Mouse (Mus musculus) A20 (cell line): ENCODE measurements at regions not wholly inside any gene's neighbourhood (a gene's known extent, or its start where the extent isn't known, plus 50 kb on each side); places are given as distances from the start of the nearest gene placed in this dataset.

Source experiments
- DNase-seq: peaks from one replicate; pipeline ENCODE4 v3.0.0-alpha.2; 2011; ENCODE audit warnings: low read depth, low spot score

DNA sequence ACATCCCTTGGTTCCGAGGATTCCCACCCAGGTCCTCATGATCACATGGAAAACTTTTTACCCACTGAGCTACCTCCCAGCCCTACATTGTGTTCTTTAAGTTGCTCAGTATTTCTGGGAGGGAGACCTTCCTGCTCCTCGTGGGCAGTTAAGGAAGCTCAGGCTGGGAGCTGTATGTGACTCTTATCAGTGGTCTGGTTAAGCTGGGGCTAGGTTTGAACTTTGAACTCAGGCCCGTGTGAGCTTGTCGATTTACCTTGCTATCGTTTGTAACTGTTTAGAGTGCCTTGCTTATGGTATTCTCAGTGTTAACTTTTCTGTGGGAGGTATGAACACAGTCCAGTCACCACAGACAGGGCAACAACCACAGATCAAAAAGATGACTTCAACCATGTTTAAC is 68.4 kb upstream of the Tpm1 start:
- DNase-seq: no peak

GRCm38 (mm10) chr9:67115991-67116390 is 66.8 kb upstream of the Tpm1 start:
- DNase-seq: no peak

GRCm38 (mm10) chr9:67114099-67114498 is 64.9 kb upstream of the Tpm1 start:
- no peak for DNase-seq

DNA sequence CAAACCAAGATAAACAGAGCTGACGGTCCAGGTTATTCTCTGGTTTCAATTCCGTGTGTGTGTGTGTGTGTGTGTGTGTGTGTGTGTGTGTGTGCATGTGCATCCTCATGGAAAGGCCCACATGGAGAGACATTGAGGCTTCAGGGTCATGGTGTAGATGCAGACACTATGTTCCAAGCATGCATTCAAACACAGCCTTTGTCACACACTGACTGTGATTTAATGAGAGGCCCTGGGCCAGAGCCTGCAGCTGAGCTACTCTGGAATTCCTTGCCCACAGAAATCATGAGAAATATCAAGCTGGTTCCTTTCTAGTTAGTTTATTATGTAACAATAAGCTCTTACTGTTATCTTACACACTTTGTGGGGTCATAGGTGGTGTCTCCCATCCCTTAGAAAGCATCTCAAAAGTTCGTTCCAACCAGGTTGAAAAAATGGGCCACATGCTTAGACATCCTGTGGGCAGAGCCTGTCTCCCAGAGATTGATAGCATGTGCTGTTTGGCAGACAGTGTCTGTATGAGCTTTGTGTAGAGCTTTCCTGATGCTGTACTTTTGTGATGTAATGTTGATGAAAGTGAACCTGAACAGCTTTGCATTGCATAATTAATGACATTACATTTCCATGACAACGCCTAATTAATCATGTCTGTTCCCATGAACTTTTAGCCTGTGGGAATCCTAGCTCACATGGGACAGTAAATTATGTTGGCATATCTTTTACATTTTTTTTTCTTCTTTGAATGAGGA is 62.8 kb upstream of the Tpm1 start:
- no peak for DNase-seq

- DNase-seq: no peak
Measured at GRCm38 (mm10) chr9:67107938-67108337, 58.7 kb upstream of the Tpm1 start.

DNA sequence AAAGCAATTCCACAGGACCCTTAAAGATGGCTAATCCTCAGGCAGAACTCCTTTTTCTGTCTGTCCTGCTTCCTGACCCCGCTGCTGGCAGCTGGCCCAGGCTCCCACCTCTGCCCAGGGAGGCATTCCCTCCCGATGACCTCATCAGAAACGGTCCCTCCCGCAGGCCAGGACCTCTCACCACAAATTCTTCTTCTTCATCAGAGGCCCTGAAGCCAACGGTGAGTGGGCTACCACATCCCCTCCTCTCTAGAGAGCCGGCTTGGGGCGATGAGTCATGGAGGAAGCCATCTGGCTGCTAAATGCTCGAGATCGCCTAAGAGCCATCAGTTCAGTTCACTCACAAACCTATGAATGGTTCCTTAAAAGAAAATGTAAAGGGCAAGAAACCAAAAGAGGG is 56.7 kb upstream of the Tpm1 start:
- no peak for DNase-seq

GRCm38 (mm10) chr9:67105216-67105615 is 56.0 kb upstream of the Tpm1 start:
- DNase-seq: no peak

DNA sequence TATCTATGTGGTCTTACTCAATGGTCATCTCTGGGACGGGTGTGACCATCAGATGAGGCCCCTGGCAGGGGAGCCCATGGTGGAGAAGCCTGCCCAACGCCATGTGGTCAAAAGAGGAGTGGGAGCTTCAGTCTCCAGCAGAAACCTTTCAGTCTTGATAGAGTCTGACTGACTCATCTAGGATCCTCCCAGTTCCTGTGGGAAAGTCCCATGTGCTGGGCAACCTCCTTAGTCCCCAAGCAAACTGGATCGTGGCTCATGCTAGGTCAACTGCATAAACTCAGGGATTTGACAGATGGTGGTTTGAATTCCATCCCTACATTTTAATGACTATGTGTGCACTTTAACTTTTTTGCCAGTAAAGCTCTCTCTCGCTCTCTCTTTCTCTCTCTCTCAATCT is 55.4 kb upstream of the Tpm1 start:
- no peak for DNase-seq

DNA sequence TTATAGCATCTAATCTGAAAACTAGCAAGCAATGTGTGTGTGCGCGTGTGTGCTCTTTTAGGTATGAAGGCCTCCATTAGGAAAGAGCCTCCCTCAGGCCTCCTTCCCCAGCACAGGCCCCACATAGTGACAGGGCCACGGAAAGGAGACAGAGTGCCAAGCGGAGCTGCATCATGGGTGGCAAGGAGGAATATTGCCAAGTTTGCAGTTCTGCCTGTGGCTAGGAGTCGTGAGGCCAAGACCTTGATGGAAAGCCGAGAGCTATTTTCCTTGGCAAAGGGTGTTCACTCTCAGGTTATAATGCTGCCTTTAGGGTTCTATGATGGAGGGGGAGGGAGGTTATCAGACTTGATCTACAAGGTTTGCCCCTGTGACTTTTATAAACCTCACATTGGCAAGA is 53.4 kb upstream of the Tpm1 start:
- no peak for DNase-seq

DNA sequence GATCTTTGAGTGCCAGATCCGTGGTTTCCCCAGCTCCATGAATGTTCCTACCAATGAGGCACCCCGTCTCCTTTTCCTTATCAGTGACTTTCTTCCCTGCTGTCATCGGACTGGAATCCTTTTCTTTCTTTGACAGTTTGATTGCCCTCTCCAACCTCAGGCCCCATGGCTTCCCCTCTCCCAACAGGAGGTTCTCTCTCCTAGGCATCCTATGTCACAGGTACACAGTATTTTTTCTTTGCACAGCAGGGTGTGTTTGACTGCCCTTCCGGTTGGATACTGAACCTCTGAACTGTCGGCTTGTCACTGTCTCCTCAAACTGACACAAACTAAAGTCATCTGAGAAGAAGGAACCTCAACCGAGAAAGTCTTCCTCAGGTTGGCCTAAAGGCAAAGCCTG is 50.3 kb upstream of the Tpm1 start:
- DNase-seq: no peak
